Mouse (Mus musculus): ENCODE measurements around the gene 1700020N01Rik. TPM values are rescaled to one million over a fixed set of nuclear protein-coding genes. Genes with fewer than 3 reads are reported as not detected.

Gene 1700020N01Rik
- not detected in 2 replicates for polyA plus RNA-seq (2015; fragmentation: Nextera tagmentation; extraction: Ambion mirVana)

DNA sequence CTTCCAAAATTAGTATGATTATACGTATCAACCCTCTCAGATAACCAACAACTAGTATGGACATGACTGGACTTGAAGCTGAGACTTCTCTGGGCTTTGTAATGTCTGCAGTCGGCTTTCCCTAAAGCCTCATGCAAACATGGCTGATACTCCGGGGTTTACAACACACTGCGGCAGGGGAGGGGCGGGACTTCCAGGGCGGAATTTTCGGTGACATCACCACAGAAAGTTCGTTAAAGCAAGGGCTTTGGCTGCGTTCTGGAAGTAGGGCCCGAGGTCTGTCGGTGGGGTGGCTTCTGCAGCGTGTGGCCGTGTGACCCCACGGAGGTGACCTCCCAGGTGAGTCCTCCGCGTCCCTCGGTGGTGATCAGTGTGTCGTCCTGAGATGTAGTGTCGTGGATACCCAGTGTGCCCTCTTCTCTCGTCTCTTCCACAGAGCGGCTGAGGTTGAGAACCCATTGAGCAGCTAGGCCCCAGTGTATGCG, at the start of gene 1700020N01Rik:
1700020N01Rik (plus strand) TSS at position 250 of the 485 bp plus-strand sequence.
- Histone ChIP-seq H3K4me3 (replicated peaks) (no peak within 1 kb of the TSS), H3K9ac (no peak within 1 kb of the TSS), H3K27me3 (replicated peaks) (no peaks in the 10 kb centered on the region), H3K4me1 (no peaks in the 10 kb centered on the region), H3K4me2 (no peak within 1 kb of the TSS), H3K27ac (no peak within 1 kb of the TSS), H3K9me3 (no peaks in the 10 kb centered on the region), H3K36me3 (no peaks in the 10 kb centered on the region)
- 95% methylated on average over 22 of the region's 22 CpGs for WGBS
- no peak for ATAC-seq (ENCODE audit: insufficient read depth, low FRiP score, low read depth)

DNA sequence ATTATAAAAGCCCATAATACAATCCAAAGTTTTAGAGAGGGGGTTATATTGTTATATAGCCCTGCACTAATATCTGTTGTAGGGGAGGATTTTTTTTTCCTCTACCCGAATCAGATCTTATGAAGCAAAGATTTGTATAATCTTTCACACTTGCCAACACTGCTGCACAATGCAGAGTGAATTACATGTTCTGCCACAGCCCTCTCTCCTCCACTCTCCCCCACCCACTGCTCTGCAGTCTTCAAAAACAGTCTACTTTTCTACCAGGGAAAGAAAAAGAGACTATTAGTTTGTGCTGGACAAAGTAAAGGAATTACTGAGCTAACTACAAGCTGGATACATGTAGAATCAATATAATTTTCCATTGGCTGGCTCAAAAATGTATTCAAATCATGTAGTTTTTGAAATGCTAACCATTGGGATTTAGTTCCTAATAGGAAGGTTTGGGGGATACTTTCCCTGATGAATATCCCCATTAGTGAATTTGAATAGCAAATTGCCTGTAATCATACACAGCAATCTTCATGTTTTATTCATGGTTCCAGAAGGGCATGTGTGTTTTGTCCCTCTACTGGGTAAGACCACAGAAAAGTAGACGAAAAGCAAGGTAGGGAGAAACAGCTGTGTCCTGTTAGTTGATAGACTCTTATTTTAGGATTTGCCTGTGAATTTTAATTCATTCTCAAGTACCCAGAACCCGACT, 49.2 kb upstream of the 1700020N01Rik start:
- WGBS: 56% methylated on average over 3 of the region's 3 CpGs
- no peak for ATAC-seq (ENCODE audit: insufficient read depth, low FRiP score, low read depth)
- H3K4me2 ChIP-seq: no peak overlapping the region

DNA sequence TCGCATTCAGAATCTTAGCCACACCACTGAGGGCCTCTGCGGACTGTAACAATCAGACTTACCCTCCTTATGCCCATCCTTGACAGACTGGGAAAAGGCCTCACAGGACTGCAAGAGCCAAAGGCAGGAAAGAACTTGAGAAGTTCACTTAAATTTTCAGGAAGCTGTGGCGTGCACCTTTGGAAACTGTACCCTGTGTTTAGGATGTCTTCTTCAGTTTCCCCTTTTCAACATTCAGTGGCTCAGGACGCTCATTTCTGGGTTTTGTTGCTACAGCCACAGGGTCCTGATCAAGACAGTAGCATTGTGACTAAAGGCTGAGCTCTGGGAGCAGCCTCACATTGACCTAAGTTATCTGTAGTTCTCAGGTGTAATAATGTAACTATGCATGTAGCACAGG, 48.2 kb upstream of the 1700020N01Rik start:
- Histone ChIP-seq H3K9ac (no peak overlapping the region), H3K27me3 (replicated peaks) (no peaks in the 10 kb centered on the region), H3K27ac (no peak overlapping the region), H3K4me2 (no peak overlapping the region), H3K4me3 (replicated peaks) (no peak overlapping the region), H3K9me3 (no peaks in the 10 kb centered on the region), H3K4me1 (no peaks in the 10 kb centered on the region), H3K36me3 (no peaks in the 10 kb centered on the region)
- 85% methylated on average over 4 of the region's 4 CpGs for WGBS
- ATAC-seq (ENCODE audit: insufficient read depth, low FRiP score, low read depth): no peak

More for the DNA sequence above, 49.2 kb upstream of the 1700020N01Rik start:
- no peak overlapping the region for H3K27ac ChIP-seq
- no peaks in the 10 kb centered on the region for H3K27me3 ChIP-seq (replicated peaks)
- H3K4me1 ChIP-seq: no peaks in the 10 kb centered on the region
- no peak overlapping the region for H3K9ac ChIP-seq
- no peak overlapping the region for H3K4me3 ChIP-seq (replicated peaks)
- no peaks in the 10 kb centered on the region for H3K36me3 ChIP-seq
- H3K9me3 ChIP-seq: no peaks in the 10 kb centered on the region

DNA sequence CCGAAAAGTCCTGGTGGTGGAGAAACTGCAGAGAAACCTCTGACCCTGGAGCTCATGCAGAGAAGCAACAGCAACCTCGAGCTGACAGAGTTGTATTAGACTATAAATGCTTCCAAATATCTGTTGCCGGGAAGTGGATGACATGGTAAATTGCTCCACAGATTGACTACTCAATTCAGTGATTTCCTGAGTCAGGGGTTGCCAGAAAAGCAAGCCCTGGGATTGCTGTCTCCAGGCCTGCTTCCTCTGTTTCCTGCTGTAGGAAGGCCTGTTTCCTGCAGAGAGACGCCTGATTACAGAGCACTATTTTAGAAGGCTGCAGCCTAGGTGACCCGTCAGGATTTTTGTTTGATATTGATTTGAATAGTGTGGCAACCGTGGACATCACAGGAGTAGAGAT, 47.5 kb upstream of the 1700020N01Rik start:
- Histone ChIP-seq H3K27ac (no peak overlapping the region), H3K4me2 (no peak overlapping the region), H3K36me3 (no peaks in the 10 kb centered on the region), H3K9me3 (no peaks in the 10 kb centered on the region), H3K9ac (no peak overlapping the region), H3K4me1 (no peaks in the 10 kb centered on the region), H3K4me3 (replicated peaks) (no peak overlapping the region), H3K27me3 (replicated peaks) (no peaks in the 10 kb centered on the region)
- ATAC-seq (ENCODE audit: insufficient read depth, low FRiP score, low read depth): no peak
- 50% methylated on average over 6 of the region's 6 CpGs for WGBS

DNA sequence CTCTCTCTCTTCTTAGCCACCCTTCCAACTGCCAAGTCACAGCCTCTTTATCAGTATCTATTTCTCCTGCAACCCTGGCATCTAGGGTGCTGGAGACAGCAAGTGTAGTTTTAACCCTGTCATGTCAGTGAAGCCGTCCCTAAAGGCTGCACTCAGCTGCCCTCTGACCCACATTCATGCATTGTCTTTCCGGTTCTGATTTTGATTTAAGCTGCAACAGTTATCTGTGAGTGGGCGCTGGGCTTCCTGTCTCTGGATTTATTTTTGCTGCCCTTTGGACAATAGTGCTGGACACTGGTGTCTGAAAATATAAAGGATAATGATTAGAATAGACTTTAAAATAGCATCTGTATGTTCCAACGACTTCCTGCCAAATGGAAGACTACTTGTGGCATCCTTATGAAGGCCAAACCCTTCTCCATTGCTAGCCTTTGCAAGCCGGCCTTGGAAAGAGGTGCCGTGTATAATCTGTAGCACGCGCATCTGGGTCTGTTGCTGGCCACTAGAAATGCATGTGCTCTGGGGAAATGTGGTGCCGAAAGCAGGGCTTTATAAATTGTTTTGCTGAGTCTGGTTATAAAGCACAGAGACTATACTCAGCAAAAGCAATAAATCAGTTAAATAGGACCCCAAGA, 44.0 kb upstream of the 1700020N01Rik start:
- H3K27ac ChIP-seq: no peak overlapping the region
- WGBS: 75% methylated on average over 9 of the region's 9 CpGs
- no peak overlapping the region for H3K4me2 ChIP-seq
- no peak overlapping the region for H3K4me3 ChIP-seq (replicated peaks)
- no peaks in the 10 kb centered on the region for H3K36me3 ChIP-seq
- no peak overlapping the region for H3K9ac ChIP-seq
- H3K4me1 ChIP-seq: no peaks in the 10 kb centered on the region
- ATAC-seq (ENCODE audit: insufficient read depth, low FRiP score, low read depth): no peak
- H3K27me3 ChIP-seq (replicated peaks): no peaks in the 10 kb centered on the region
- no peaks in the 10 kb centered on the region for H3K9me3 ChIP-seq

DNA sequence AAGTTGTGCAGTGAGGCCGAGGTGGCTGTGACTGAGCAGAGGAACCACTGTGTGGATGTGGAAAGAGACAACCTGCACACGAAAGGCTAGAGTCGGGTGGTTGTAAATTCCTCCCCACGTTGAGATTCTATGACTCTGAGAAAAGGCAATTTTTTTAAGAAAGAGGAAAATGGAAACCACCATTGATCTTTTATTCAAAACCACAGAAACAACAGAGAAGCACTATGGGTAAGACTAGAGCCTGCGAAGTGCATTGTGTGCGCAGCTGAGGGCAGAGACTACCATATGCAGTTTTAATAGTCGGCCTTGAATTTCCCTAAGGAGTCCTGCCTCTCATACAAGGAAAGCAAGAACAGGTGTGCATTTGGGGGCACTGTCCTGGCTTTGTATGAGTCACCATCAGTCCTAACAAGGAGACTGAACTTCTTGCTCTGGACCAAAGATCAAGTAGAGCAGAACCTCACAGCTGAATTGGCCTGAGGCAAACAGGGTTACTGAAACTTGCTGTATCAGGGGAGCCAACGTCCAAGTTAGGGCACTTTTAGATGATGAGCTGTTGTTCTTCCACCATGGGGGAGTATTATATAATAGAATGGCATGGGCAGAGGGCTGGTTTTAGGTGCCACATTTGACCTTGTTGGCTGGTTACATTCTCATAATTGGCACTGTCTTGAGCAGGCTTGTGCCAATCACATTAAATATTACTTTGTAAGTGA, 39.8 kb upstream of the 1700020N01Rik start:
- Histone ChIP-seq H3K4me3 (replicated peaks) (no peak overlapping the region), H3K27ac (no peak overlapping the region), H3K27me3 (replicated peaks) (no peaks in the 10 kb centered on the region), H3K4me1 (no peaks in the 10 kb centered on the region), H3K4me2 (no peak overlapping the region), H3K9ac (no peak overlapping the region), H3K9me3 (no peaks in the 10 kb centered on the region), H3K36me3 (no peaks in the 10 kb centered on the region)
- no peak for ATAC-seq (ENCODE audit: insufficient read depth, low FRiP score, low read depth)
- WGBS: 86% methylated on average over 8 of the region's 8 CpGs

DNA sequence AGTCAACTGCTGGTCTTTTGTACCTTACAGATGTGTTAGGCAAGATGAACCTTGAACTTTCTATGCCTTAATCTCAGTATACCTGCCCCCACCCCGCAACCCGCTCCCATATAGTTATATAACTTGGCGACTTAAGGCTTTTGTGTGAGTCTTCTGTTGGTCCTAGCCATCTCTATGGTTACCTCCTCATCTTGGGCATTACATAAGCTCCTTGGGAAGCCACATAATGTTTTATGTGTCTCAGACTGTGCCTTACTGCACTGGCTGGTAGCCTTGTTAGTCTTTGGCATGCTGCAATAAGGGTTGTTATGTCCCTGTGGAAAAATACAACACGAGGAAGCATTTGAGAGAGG, 39.3 kb upstream of the 1700020N01Rik start:
- Histone ChIP-seq H3K4me1 (no peaks in the 10 kb centered on the region), H3K9ac (no peak overlapping the region), H3K27ac (no peak overlapping the region), H3K9me3 (no peaks in the 10 kb centered on the region), H3K27me3 (replicated peaks) (no peaks in the 10 kb centered on the region), H3K4me3 (replicated peaks) (no peak overlapping the region), H3K36me3 (no peaks in the 10 kb centered on the region), H3K4me2 (no peak overlapping the region)
- 87% methylated on average over 4 of the region's 4 CpGs for WGBS
- no peak for ATAC-seq (ENCODE audit: insufficient read depth, low FRiP score, low read depth)

DNA sequence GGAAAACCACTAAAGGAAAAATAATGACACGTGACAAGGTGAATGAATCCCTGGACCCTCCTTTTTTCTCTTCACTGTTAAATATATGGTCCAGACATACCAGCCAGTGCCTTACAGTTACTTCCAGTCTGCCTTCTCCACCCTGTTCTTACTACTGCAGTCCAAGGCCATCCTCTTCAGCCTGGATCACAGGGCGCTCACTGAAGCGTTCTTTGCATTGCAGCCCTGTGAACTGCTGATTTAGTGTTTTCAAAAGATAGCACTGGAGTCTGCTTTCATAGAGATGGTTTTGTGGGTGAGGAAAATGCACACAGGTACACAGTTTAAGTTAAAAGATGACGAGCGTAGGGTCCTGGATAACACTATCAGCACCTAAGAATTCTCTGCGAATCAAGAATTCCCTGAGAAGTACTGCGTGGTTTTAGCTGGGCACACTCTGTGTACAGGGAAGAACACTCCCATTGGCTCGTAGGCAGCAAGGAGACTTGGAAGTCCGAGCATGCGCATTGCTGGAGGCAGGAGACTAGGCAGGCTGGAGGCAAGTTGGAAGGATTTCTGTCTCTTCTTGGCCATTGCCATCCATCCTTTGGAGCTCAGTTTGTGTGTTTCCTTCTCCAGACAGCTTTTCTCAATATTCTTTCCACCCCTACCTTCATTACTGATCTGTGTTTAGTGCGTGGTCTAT, 37.9 kb upstream of the 1700020N01Rik start:
- H3K4me2 ChIP-seq: no peak overlapping the region
- H3K9ac ChIP-seq: no peak overlapping the region
- WGBS: 87% methylated on average over 11 of the region's 11 CpGs
- no peaks in the 10 kb centered on the region for H3K9me3 ChIP-seq
- ATAC-seq (ENCODE audit: insufficient read depth, low FRiP score, low read depth): no peak
- H3K4me3 ChIP-seq (replicated peaks): no peak overlapping the region
- no peaks in the 10 kb centered on the region for H3K36me3 ChIP-seq
- no peaks in the 10 kb centered on the region for H3K4me1 ChIP-seq
- no peak overlapping the region for H3K27ac ChIP-seq
- no peaks in the 10 kb centered on the region for H3K27me3 ChIP-seq (replicated peaks)

DNA sequence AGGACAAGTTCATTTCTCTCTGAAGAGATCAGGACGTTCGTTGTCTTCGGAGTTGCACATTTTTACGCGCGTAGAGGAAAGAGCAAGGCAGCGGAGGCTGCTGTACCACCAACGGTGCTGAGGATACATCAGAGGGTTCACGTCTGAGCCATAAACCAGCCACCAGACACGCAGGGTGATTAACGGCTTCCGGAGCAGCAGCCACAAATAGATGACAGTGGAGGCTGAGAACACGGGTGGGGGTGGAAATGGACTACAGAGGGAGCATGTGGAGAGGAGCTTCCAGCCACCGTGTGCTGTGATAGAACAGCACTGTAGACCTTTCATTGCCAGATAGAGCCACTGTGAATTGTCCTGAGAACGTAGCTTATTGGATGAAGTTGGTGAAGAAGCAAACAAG, 33.2 kb upstream of the 1700020N01Rik start:
- Histone ChIP-seq H3K4me3 (replicated peaks) (no peak overlapping the region), H3K4me2 (no peak overlapping the region), H3K9me3 (no peaks in the 10 kb centered on the region), H3K9ac (no peak overlapping the region), H3K36me3 (no peaks in the 10 kb centered on the region), H3K4me1 (no peaks in the 10 kb centered on the region), H3K27ac (no peak overlapping the region), H3K27me3 (replicated peaks) (no peaks in the 10 kb centered on the region)
- ATAC-seq (ENCODE audit: insufficient read depth, low FRiP score, low read depth): no peak
- 58% methylated on average over 15 of the region's 15 CpGs for WGBS

DNA sequence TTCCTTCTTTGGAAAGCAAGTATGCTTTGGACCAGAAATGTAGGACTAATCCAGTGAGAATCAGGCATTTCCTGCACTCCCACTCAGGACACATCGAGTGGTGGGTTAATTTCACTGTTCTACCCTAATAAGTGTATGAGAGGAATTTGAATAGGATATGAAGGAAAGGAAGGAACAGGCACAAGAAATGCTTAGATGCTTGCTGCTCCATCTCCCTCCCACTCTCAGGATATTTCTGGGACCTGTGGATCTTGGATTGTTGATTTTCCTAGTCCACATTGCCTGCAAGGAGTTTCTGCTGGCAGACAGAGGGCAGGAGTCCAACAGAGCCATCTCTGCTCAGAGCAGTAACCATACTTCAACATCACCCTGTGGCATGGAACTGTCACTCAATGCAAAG, 31.8 kb upstream of the 1700020N01Rik start:
- H3K27ac ChIP-seq: no peak overlapping the region
- no peaks in the 10 kb centered on the region for H3K36me3 ChIP-seq
- ATAC-seq (ENCODE audit: insufficient read depth, low FRiP score, low read depth): no peak
- no peaks in the 10 kb centered on the region for H3K9me3 ChIP-seq
- no peak overlapping the region for H3K4me3 ChIP-seq (replicated peaks)
- no peaks in the 10 kb centered on the region for H3K27me3 ChIP-seq (replicated peaks)
- H3K4me1 ChIP-seq: no peaks in the 10 kb centered on the region
- H3K4me2 ChIP-seq: no peak overlapping the region
- WGBS: 75% methylated on average over 1 of the region's 1 CpGs
- H3K9ac ChIP-seq: no peak overlapping the region

DNA sequence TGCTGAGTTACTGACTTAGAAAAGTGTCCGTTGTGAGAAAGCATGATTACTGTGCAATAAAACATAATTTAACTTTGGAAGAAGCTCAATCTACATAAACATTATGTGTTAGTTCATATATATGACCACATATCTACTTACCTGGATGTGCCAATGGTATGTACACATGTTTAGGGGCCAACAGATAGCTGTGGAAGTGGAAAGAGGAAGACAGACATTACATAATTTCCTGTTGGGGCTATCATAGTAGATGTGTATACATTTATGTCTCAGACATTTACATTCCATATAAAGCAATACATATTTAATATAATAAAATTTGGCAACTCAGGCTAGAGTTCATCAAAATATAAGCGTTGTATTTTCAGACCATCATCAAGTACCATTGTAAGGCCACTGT, 29.5 kb upstream of the 1700020N01Rik start:
- H3K36me3 ChIP-seq: no peaks in the 10 kb centered on the region
- no peaks in the 10 kb centered on the region for H3K9me3 ChIP-seq
- no peak overlapping the region for H3K27ac ChIP-seq
- no peak overlapping the region for H3K4me3 ChIP-seq (replicated peaks)
- 85% methylated on average over 2 of the region's 2 CpGs for WGBS
- H3K9ac ChIP-seq: no peak overlapping the region
- H3K4me2 ChIP-seq: no peak overlapping the region
- no peaks in the 10 kb centered on the region for H3K27me3 ChIP-seq (replicated peaks)
- no peak for ATAC-seq (ENCODE audit: insufficient read depth, low FRiP score, low read depth)
- H3K4me1 ChIP-seq: no peaks in the 10 kb centered on the region

DNA sequence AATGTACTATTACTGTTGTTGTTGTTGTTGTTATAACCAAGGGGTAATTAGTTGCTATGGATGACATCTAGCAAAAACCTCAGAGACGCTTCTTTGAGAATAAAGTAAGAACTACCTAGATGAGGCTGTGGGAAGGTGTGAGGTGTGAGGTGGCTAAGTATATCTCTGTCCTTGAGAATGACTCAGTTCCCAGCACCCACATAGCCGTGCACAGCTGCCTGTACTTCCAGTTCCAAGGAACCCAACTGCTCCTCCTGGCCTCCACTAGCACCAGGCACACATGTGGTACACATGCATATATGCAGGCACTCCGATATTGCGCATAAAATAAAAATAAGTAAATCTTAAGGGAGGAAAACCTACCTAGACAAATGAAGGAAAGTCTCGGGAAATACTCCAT, 28.8 kb upstream of the 1700020N01Rik start:
- H3K9ac ChIP-seq: no peak overlapping the region
- H3K4me3 ChIP-seq (replicated peaks): no peak overlapping the region
- H3K27me3 ChIP-seq (replicated peaks): no peaks in the 10 kb centered on the region
- no peak overlapping the region for H3K4me2 ChIP-seq
- no peak overlapping the region for H3K27ac ChIP-seq
- H3K36me3 ChIP-seq: no peaks in the 10 kb centered on the region
- 87% methylated on average over 5 of the region's 5 CpGs for WGBS
- H3K4me1 ChIP-seq: no peaks in the 10 kb centered on the region
- H3K9me3 ChIP-seq: no peaks in the 10 kb centered on the region
- no peak for ATAC-seq (ENCODE audit: insufficient read depth, low FRiP score, low read depth)
